Mouse (Mus musculus) splenic B cell, adult 2 months (primary cell): ENCODE measurements around the gene Il17re.
A peak's percentile ranks its signal among the peaks of the same experiment; 100 is the strongest.

ENCODE experiments used
- DNase-seq: peaks from one replicate; pipeline ENCODE4 v3.0.0-alpha.2; 2011; ENCODE audit warnings: low read depth, low spot score
- H3K27me3 ChIP-seq: 2 replicates; pipeline ENCODE4 v1.6.1; 2012; ENCODE audit warnings: mild to moderate bottlenecking, low read length, moderate library complexity, mixed read lengths; ENCODE audit not compliant: control insufficient read depth, poor library complexity, insufficient read depth, severe bottlenecking
- H3K36me3 ChIP-seq: 2 replicates; pipeline ENCODE4 v1.6.1; 2012; ENCODE audit warnings: mild to moderate bottlenecking, low read length, moderate library complexity, mixed read lengths; ENCODE audit not compliant: control insufficient read depth, poor library complexity, insufficient read depth, severe bottlenecking

Gene Il17re

GRCm38 (mm10) chr6:113465602-113466001 is 7.3 kb downstream of the Il17re start:
- Histone ChIP-seq H3K36me3 (no peaks in the 10 kb centered on the region), H3K27me3 (no peaks in the 10 kb centered on the region)
- no peak for DNase-seq

GRCm38 (mm10) chr6:113468512-113468911 is 10.2 kb downstream of the Il17re start:
- no peaks in the 10 kb centered on the region for H3K27me3 ChIP-seq
- DNase-seq: no peak
- H3K36me3 ChIP-seq: no peaks in the 10 kb centered on the region

- DNase-seq: peak; percentile 86
- H3K36me3 ChIP-seq: no peaks in the 10 kb centered on the region
- H3K27me3 ChIP-seq: no peaks in the 10 kb centered on the region
Observed at GRCm38 (mm10) chr6:113469021-113469420, 10.7 kb downstream of the Il17re start.

- Histone ChIP-seq H3K27me3 (no peaks in the 10 kb centered on the region), H3K36me3 (no peaks in the 10 kb centered on the region)
- DNase-seq: peak; percentile 74
Observed at GRCm38 (mm10) chr6:113469432-113469831, 11.1 kb downstream of the Il17re start.

- Histone ChIP-seq H3K27me3 (no peaks in the 10 kb centered on the region), H3K36me3 (no peaks in the 10 kb centered on the region)
- DNase-seq: no peak
Observed at GRCm38 (mm10) chr6:113471297-113471936, 13.1 kb downstream of the Il17re start, which contains the start of gene Il17rc. Il17rc (plus strand) TSS chr6:113471427.

- no peaks in the 10 kb centered on the region for H3K27me3 ChIP-seq
- H3K36me3 ChIP-seq: no peaks in the 10 kb centered on the region
- DNase-seq: no peak
Observed at GRCm38 (mm10) chr6:113472061-113472460, 13.8 kb downstream of the Il17re start.

- DNase-seq: no peak
- H3K36me3 ChIP-seq: no peaks in the 10 kb centered on the region
- no peaks in the 10 kb centered on the region; the same call in 1 of the 2 replicates for H3K27me3 ChIP-seq
Observed at GRCm38 (mm10) chr6:113473246-113473645, 15.0 kb downstream of the Il17re start.

GRCm38 (mm10) chr6:113473715-113474114 is 15.4 kb downstream of the Il17re start:
- no peaks in the 10 kb centered on the region for H3K36me3 ChIP-seq
- no peak for DNase-seq
- no peaks in the 10 kb centered on the region; the same call in 1 of the 2 replicates for H3K27me3 ChIP-seq

GRCm38 (mm10) chr6:113477353-113477752 is 19.1 kb downstream of the Il17re start:
- H3K27me3 ChIP-seq: no peaks in the 10 kb centered on the region; the same call in 1 of the 2 replicates
- DNase-seq: no peak
- H3K36me3 ChIP-seq: no peaks in the 10 kb centered on the region

- H3K27me3 ChIP-seq: no peaks in the 10 kb centered on the region; the same call in 1 of the 2 replicates
- no peaks in the 10 kb centered on the region for H3K36me3 ChIP-seq
- DNase-seq: no peak
Observed at GRCm38 (mm10) chr6:113478906-113479305, 20.6 kb downstream of the Il17re start.

GRCm38 (mm10) chr6:113480555-113481373 is 22.5 kb downstream of the Il17re start:
- no peaks in the 10 kb centered on the region for H3K36me3 ChIP-seq
- no peak for DNase-seq
- no peaks in the 10 kb centered on the region; the same call in 1 of the 2 replicates for H3K27me3 ChIP-seq

- no peaks in the 10 kb centered on the region for H3K36me3 ChIP-seq
- DNase-seq: peak; percentile 57
- no peaks in the 10 kb centered on the region for H3K27me3 ChIP-seq
Observed at GRCm38 (mm10) chr6:113482477-113483099, 24.3 kb downstream of the Il17re start.

- H3K36me3 ChIP-seq: no peaks in the 10 kb centered on the region
- no peaks in the 10 kb centered on the region for H3K27me3 ChIP-seq
- DNase-seq: peak; percentile 95
Observed at GRCm38 (mm10) chr6:113483100-113483615, 24.9 kb downstream of the Il17re start, which contains the start of gene Creld1. Creld1 (plus strand) TSS chr6:113483297.

- DNase-seq: no peak
Observed at GRCm38 (mm10) chr6:113483729-113484128, 25.4 kb downstream of the Il17re start.

More at GRCm38 (mm10) chr6:113483729-113484128, 25.4 kb downstream of the Il17re start:
- no peaks in the 10 kb centered on the region; the same call in 1 of the 2 replicates for H3K36me3 ChIP-seq
- no peaks in the 10 kb centered on the region for H3K27me3 ChIP-seq
